Mouse (Mus musculus) forebrain, embryonic 14.5 days (tissue): ENCODE results near the gene Khnyn. TPM values are rescaled to one million over a fixed set of nuclear protein-coding genes. Genes with fewer than 3 reads are reported as not detected.

Experiments used
- ATAC-seq: fragments of 200-750 bp; cut with Nextera tagmentation; 2 replicates; pipeline ENCODE4 v1.8.0; 2017; ENCODE audit warnings: mild to moderate bottlenecking, moderate library complexity
- DNase-seq: peaks from one replicate; pipeline ENCODE4 v3.0.0-alpha.2; 2015; ENCODE audit warnings: low spot score
- H3K27ac ChIP-seq: fragments of 300-500 bp; sonication (generic); 2 replicates; pipeline ENCODE4 v1.5.1; 2014; ENCODE audit warnings: low read depth, mild to moderate bottlenecking, control low read depth, low read length, moderate library complexity
- H3K27me3 ChIP-seq: fragments of 300-500 bp; sonication (generic); replicated peaks from 2 replicates; pipeline ENCODE4 v1.6.1; 2014; ENCODE audit warnings: low read length, control low read depth, mixed read lengths; ENCODE audit not compliant: control insufficient read depth, insufficient read depth
- H3K36me3 ChIP-seq: fragments of 300-500 bp; sonication (generic); 2 replicates; pipeline ENCODE4 v1.6.1; 2014; ENCODE audit warnings: low read length, control low read depth; ENCODE audit not compliant: control insufficient read depth, insufficient read depth
- H3K4me1 ChIP-seq: fragments of 300-500 bp; sonication (generic); 2 replicates; pipeline ENCODE4 v1.6.1; 2014; ENCODE audit warnings: antibody characterized with exemption, low read length, control low read depth; ENCODE audit not compliant: control insufficient read depth, insufficient read depth
- H3K4me2 ChIP-seq: fragments of 300-500 bp; sonication (generic); 2 replicates; pipeline ENCODE4 v1.6.1; 2014; ENCODE audit warnings: mild to moderate bottlenecking, control low read depth, low read length
- H3K4me3 ChIP-seq: fragments of 300-500 bp; sonication (generic); 2 replicates; pipeline ENCODE4 v1.5.1; 2014; ENCODE audit warnings: low read depth, low read length, control low read depth
- H3K9ac ChIP-seq: fragments of 300-500 bp; sonication (generic); 2 replicates; pipeline ENCODE4 v1.6.1; 2014; ENCODE audit warnings: mild to moderate bottlenecking, low read length, control low read depth, moderate library complexity
- H3K9me3 ChIP-seq: fragments of 300-500 bp; sonication (generic); replicated peaks from 2 replicates; pipeline ENCODE4 v1.6.1; 2016; ENCODE audit warnings: low read length, control low read depth, mixed read lengths; ENCODE audit not compliant: control insufficient read depth
- WGBS: fragments of 180-500 bp; shearing (Covaris S2); extraction: QIAGEN DNeasy Blood & Tissue Kit; methylation state at CpG from one replicate; pipeline ENCODE4 v1.1.7; 2014; 5-methylcytosine and 5-hydroxymethylcytosine counted together
- polyA plus RNA-seq: library from polyadenylated mRNA; unstranded; fragments of >200 nt; fragmentation: Nextera tagmentation; extraction: Ambion mirVana; gene quantifications from 2 replicates; pipeline ENCODE4 v1.2.1, GENCODE M21; 2014

Gene Khnyn
- polyA plus RNA-seq, 1 experiment from 2014 or later: 4.6 TPM

GRCm38 (mm10) chr14:55922475-55923232 lies 37.9 kb downstream of the Khnyn start:
- no peak overlapping the region for H3K4me2 ChIP-seq
- H3K4me1 ChIP-seq: no peaks in the 10 kb centered on the region
- H3K27ac ChIP-seq: no peak overlapping the region
- H3K9ac ChIP-seq: no peak overlapping the region
- H3K36me3 ChIP-seq: no peaks in the 10 kb centered on the region
- WGBS: 89% methylated on average over 7 of the region's 7 CpGs
- ATAC-seq: no peak
- no peak overlapping the region for H3K4me3 ChIP-seq
- DNase-seq: no peak
- no peaks in the 10 kb centered on the region for H3K9me3 ChIP-seq
- no peaks in the 10 kb centered on the region for H3K27me3 ChIP-seq

- Histone ChIP-seq H3K4me2 (no peak overlapping the region), H3K9ac (no peak overlapping the region), H3K27ac (no peak overlapping the region), H3K27me3 (no peaks in the 10 kb centered on the region), H3K4me1 (no peaks in the 10 kb centered on the region), H3K9me3 (no peaks in the 10 kb centered on the region), H3K4me3 (no peak overlapping the region), H3K36me3 (no peaks in the 10 kb centered on the region)
- ATAC-seq (no peak), DNase-seq (no peak)
- 92% methylated on average over 4 of the region's 4 CpGs for WGBS
Observed at GRCm38 (mm10) chr14:55926847-55927246, 42.1 kb downstream of the Khnyn start.

GRCm38 (mm10) chr14:55929263-55929997 lies 44.7 kb downstream of the Khnyn start:
- DNase-seq: no peak

GRCm38 (mm10) chr14:55933586-55933985 lies 48.8 kb downstream of the Khnyn start:
- no peak for ATAC-seq
- peak; percentile 3 for DNase-seq
- no peaks in the 10 kb centered on the region for H3K4me1 ChIP-seq
- H3K4me3 ChIP-seq: no peak overlapping the region
- no peak overlapping the region for H3K27ac ChIP-seq
- no peaks in the 10 kb centered on the region for H3K9me3 ChIP-seq
- H3K27me3 ChIP-seq: no peaks in the 10 kb centered on the region
- H3K9ac ChIP-seq: no peak overlapping the region
- H3K4me2 ChIP-seq: no peak overlapping the region
- 68% methylated on average over 7 of the region's 7 CpGs for WGBS
- no peaks in the 10 kb centered on the region for H3K36me3 ChIP-seq

More at GRCm38 (mm10) chr14:55929263-55929997, 44.7 kb downstream of the Khnyn start:
- Histone ChIP-seq H3K27me3 (no peaks in the 10 kb centered on the region), H3K9me3 (no peaks in the 10 kb centered on the region), H3K27ac (no peak overlapping the region), H3K4me2 (no peak overlapping the region), H3K36me3 (no peaks in the 10 kb centered on the region), H3K9ac (no peak overlapping the region), H3K4me1 (no peaks in the 10 kb centered on the region), H3K4me3 (no peak overlapping the region)
- WGBS: 86% methylated on average over 12 of the region's 12 CpGs
- no peak for ATAC-seq

GRCm38 (mm10) chr14:55940070-55940800 lies 55.5 kb downstream of the Khnyn start:
- Histone ChIP-seq H3K4me3 (no peak overlapping the region), H3K9ac (no peak overlapping the region), H3K27ac (no peak overlapping the region), H3K4me1 (no peaks in the 10 kb centered on the region), H3K36me3 (no peaks in the 10 kb centered on the region), H3K4me2 (no peak overlapping the region), H3K27me3 (no peaks in the 10 kb centered on the region), H3K9me3 (no peaks in the 10 kb centered on the region)
- DNase-seq (peak; percentile 24), ATAC-seq (no peak)
- 60% methylated on average over 7 of the region's 7 CpGs for WGBS

GRCm38 (mm10) chr14:55943601-55944000 lies 58.9 kb downstream of the Khnyn start:
- Histone ChIP-seq H3K27ac (no peak overlapping the region), H3K9ac (no peak overlapping the region), H3K4me3 (no peak overlapping the region), H3K9me3 (no peaks in the 10 kb centered on the region), H3K27me3 (no peaks in the 10 kb centered on the region), H3K36me3 (no peaks in the 10 kb centered on the region), H3K4me1 (no peaks in the 10 kb centered on the region), H3K4me2 (no peak overlapping the region)
- ATAC-seq (no peak), DNase-seq (no peak)
- 86% methylated on average over 11 of the region's 11 CpGs for WGBS

- H3K36me3 ChIP-seq: no peaks in the 10 kb centered on the region
- no peaks in the 10 kb centered on the region for H3K27me3 ChIP-seq
- DNase-seq: no peak
- no peak within 1 kb of the TSS for H3K4me3 ChIP-seq
- no peak within 1 kb of the TSS for H3K4me2 ChIP-seq
- 87% methylated on average over 4 of the region's 4 CpGs for WGBS
- H3K9ac ChIP-seq: no peak within 1 kb of the TSS
- no peak for ATAC-seq
- H3K4me1 ChIP-seq: no peaks in the 10 kb centered on the region
- no peaks in the 10 kb centered on the region for H3K9me3 ChIP-seq
- H3K27ac ChIP-seq: no peak within 1 kb of the TSS
Observed at GRCm38 (mm10) chr14:55944575-55944974, 59.8 kb downstream of the Khnyn start, which contains the start of gene Cma1. TSS of gene Cma1 (minus strand) at chr14:55944675.

- Histone ChIP-seq H3K9me3 (no peaks in the 10 kb centered on the region), H3K4me1 (no peaks in the 10 kb centered on the region), H3K9ac (no peak overlapping the region), H3K4me3 (no peak overlapping the region), H3K36me3 (no peaks in the 10 kb centered on the region), H3K27ac (no peak overlapping the region), H3K4me2 (no peak overlapping the region), H3K27me3 (no peaks in the 10 kb centered on the region)
- no peak for ATAC-seq
- WGBS: 87% methylated on average over 2 of the region's 2 CpGs
- no peak for DNase-seq
Observed at GRCm38 (mm10) chr14:55946269-55946969, 61.7 kb downstream of the Khnyn start.
